Mouse (Mus musculus) ES-Bruce4 (cell line): ENCODE measurements around the gene Galk2. TPM values are rescaled to one million over a fixed set of nuclear protein-coding genes. Genes with fewer than 3 reads are reported as not detected.
A peak's percentile ranks its signal among the peaks of the same experiment; 100 is the strongest.

ENCODE experiments used
- H3K27ac ChIP-seq: 2 replicates; pipeline ENCODE4 v1.5.1; 2012; ENCODE audit warnings: low read length, inconsistent platforms; ENCODE audit not compliant: insufficient read depth
- H3K27me3 ChIP-seq: 2 replicates; pipeline ENCODE4 v1.6.1; 2012; ENCODE audit warnings: mild to moderate bottlenecking, low read length, inconsistent platforms; ENCODE audit not compliant: control insufficient read depth, poor library complexity, insufficient read depth, severe bottlenecking
- H3K36me3 ChIP-seq: 2 replicates; pipeline ENCODE4 v1.6.1; 2012; ENCODE audit warnings: inconsistent platforms, mild to moderate bottlenecking, low read length, moderate library complexity; ENCODE audit not compliant: control insufficient read depth, poor library complexity, insufficient read depth, severe bottlenecking
- H3K4me1 ChIP-seq: one replicate; pipeline ENCODE4 v1.8.1; 2011; ENCODE audit warnings: low read length; ENCODE audit not compliant: control insufficient read depth, insufficient read depth
- H3K4me3 ChIP-seq: 2 replicates; pipeline ENCODE4 v1.5.1; 2011; ENCODE audit warnings: low read depth, mild to moderate bottlenecking, low read length
- H3K9ac ChIP-seq: 2 replicates; pipeline ENCODE4 v1.6.1; 2012; ENCODE audit warnings: low read depth, mild to moderate bottlenecking, inconsistent platforms; ENCODE audit not compliant: poor library complexity, severe bottlenecking
- H3K9me3 ChIP-seq: replicated peaks from 2 replicates; pipeline ENCODE4 v1.6.1; 2012; ENCODE audit warnings: mild to moderate bottlenecking, low read length, inconsistent platforms; ENCODE audit not compliant: control insufficient read depth, poor library complexity, insufficient read depth, severe bottlenecking
- CTCF ChIP-seq: IDR thresholded peaks from one replicate; pipeline ENCODE4 v1.8.1; 2011; ENCODE audit warnings: low read depth, low read length
- EP300 ChIP-seq: IDR thresholded peaks from 2 replicates; pipeline ENCODE4 v1.6.1; 2011; ENCODE audit warnings: low read depth, low read length; ENCODE audit not compliant: insufficient read depth
- POLR2A ChIP-seq: IDR thresholded peaks from one replicate; pipeline ENCODE4 v1.8.1; 2011; ENCODE audit warnings: low read length; ENCODE audit not compliant: insufficient read depth
- polyA plus RNA-seq: library from polyadenylated mRNA; stranded (reverse); fragments of >200 nt; gene quantifications from 2 replicates; pipeline ENCODE4 v1.2.4, GENCODE M21; 2011; ENCODE audit warnings: low read depth; ENCODE audit not compliant: missing spikeins, insufficient read depth, insufficient read length

Galk2 gene
- polyA plus RNA-seq, 1 experiment, result 19.0 TPM

DNA sequence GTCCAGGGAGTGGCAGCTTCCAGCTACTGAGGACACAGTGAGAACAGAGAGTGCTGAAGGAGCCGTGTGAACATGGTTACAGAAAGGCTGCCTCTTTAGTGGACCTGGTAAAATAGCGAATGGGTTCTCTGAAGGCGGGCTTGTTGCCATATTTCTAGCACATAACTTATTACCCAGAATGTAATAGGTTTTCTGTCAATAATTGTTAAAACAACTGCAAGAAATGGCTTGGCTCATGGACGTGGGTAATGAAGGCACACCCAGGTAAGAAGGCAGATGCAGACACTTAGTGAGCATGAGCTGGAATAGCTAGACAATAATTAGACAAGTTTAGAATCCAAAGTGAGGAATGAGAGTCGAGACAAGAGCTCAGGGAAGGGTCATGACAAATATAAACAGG is 143.4 kb downstream of the Galk2 start:
- Histone ChIP-seq H3K36me3 (no peaks in the 10 kb centered on the region), H3K9ac (no peak overlapping the region), H3K9me3 (no peaks in the 10 kb centered on the region), H3K27me3 (no peaks in the 10 kb centered on the region), H3K27ac (no peak overlapping the region), H3K4me1 (no peaks in the 10 kb centered on the region), H3K4me3 (no peak overlapping the region)
- no peak for TF ChIP-seq POLR2A

- no peaks in the 10 kb centered on the region for H3K27me3 ChIP-seq
- no peak overlapping the region for H3K9ac ChIP-seq
- H3K36me3 ChIP-seq, result no peaks in the 10 kb centered on the region
- H3K9me3 ChIP-seq, result no peaks in the 10 kb centered on the region
- no peak overlapping the region for H3K4me3 ChIP-seq
- no peak overlapping the region for H3K27ac ChIP-seq
- TF ChIP-seq POLR2A, result no peak
- no peak for TF ChIP-seq EP300
- TF ChIP-seq CTCF, result peak; percentile 34
- H3K4me1 ChIP-seq, result no peaks in the 10 kb centered on the region
Measured at GRCm38 (mm10) chr2:126006088-126006487, 147.2 kb downstream of the Galk2 start.

GRCm38 (mm10) chr2:126006742-126007141 is 147.8 kb downstream of the Galk2 start:
- Histone ChIP-seq H3K9ac (no peak overlapping the region), H3K9me3 (no peaks in the 10 kb centered on the region), H3K27ac (no peak overlapping the region), H3K27me3 (no peaks in the 10 kb centered on the region), H3K4me1 (no peaks in the 10 kb centered on the region), H3K36me3 (no peaks in the 10 kb centered on the region), H3K4me3 (no peak overlapping the region)
- no peak for TF ChIP-seq EP300
- TF ChIP-seq POLR2A, result no peak
- no peak for TF ChIP-seq CTCF

- no peak overlapping the region for H3K4me3 ChIP-seq
- TF ChIP-seq EP300 (no peak), POLR2A (no peak)
- no peak overlapping the region for H3K27ac ChIP-seq
- H3K9me3 ChIP-seq, result peaks cover 2% of the 10 kb centered on the region; the same call in 1 of the 2 replicates
- no peaks in the 10 kb centered on the region for H3K36me3 ChIP-seq
- H3K4me1 ChIP-seq, result no peaks in the 10 kb centered on the region
- H3K9ac ChIP-seq, result no peak overlapping the region
- H3K27me3 ChIP-seq, result no peaks in the 10 kb centered on the region
Measured at GRCm38 (mm10) chr2:126014989-126015710, 156.2 kb downstream of the Galk2 start.

DNA sequence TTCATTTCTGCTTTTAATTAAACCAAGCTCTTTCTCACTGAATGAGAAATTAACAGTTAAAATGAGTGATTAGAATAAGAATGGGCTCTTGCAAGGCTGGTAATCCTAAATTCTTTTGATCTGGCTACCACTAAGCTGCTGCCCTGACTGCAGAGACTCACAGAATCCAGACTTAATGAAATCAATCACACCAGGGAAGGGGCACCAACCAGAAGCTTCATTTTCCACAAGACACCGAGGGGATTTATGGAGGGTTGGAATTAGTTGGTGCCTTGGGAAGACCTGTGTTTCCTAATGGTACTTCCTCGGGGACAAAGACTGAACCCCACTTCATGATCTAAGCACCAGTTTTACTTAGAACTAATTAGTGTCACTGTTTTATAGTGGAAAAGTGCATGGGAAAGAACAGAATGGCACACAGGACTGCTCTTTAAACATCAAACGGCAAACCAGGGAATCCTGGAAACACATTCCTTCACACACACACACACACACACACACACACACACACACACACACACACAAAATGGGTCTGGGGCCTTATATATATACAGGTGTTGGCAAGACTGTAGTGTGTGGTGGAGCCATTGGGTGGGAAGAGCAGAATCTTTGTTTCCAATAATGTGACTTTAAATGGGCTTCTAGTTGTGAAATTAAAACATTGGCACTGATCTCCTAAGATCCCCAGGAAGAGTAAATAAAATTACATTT is 157.0 kb downstream of the Galk2 start:
- Histone ChIP-seq H3K9ac (no peak overlapping the region), H3K4me1 (no peaks in the 10 kb centered on the region), H3K9me3 (peaks cover 2% of the 10 kb centered on the region; the same call in 1 of the 2 replicates), H3K27me3 (no peaks in the 10 kb centered on the region), H3K36me3 (no peaks in the 10 kb centered on the region), H3K27ac (no peak overlapping the region), H3K4me3 (no peak overlapping the region)
- no peak for TF ChIP-seq CTCF
- no peak for TF ChIP-seq EP300
- TF ChIP-seq POLR2A, result no peak

DNA sequence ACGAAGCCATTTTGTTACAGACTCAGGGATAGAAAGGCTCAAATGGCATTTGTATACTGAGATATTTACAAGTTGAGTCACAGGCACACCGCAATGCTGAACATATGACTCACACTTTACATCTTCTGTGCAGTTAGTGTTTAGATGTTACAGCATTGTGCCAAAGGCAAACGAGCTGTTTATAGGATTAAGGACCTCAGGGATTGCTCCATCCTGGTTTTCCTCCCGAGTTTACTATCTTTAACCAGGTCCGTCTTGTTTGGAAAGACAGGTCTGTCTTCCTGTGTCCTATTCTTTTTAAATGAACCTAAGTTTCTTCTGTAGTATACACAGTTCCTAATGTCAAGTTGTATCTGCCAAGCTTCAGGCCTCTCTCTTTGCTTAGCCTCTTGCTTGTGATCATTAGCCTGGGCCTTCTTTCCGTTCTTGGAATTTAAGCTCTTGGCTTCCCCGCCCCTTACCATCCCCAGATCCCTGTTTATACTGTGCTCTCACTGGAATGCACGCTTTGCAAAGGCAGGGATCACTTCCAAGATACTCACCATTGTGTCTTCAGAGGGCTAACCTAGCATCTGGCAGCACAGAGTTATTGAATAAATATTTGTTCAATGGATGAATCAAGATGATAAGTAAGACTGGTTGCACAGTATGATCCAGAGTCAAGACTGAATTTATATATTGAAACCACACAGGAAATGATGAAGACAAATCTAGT is 172.4 kb downstream of the Galk2 start:
- H3K27me3 ChIP-seq, result no peaks in the 10 kb centered on the region
- H3K36me3 ChIP-seq, result no peaks in the 10 kb centered on the region
- H3K27ac ChIP-seq, result no peak overlapping the region
- TF ChIP-seq POLR2A, result no peak
- TF ChIP-seq CTCF, result no peak
- no peak for TF ChIP-seq EP300
- no peak overlapping the region for H3K4me3 ChIP-seq
- H3K4me1 ChIP-seq, result no peaks in the 10 kb centered on the region
- H3K9ac ChIP-seq, result no peak overlapping the region
- H3K9me3 ChIP-seq, result no peaks in the 10 kb centered on the region
